Mouse (Mus musculus) frontal cortex, postnatal 14 days (tissue): ENCODE measurements around the gene Hoxa2.

Experiments
- DNase-seq, 2 experiments: peaks; one replicate each; pipeline ENCODE4 v3.0.0; 2022; ENCODE audit warnings: low spot score in 2 of 2

The Hoxa2 gene

GRCm38 (mm10) chr6:52164051-52164625, 493 bp downstream of the Hoxa2 start:
- DNase-seq: no peak

DNA sequence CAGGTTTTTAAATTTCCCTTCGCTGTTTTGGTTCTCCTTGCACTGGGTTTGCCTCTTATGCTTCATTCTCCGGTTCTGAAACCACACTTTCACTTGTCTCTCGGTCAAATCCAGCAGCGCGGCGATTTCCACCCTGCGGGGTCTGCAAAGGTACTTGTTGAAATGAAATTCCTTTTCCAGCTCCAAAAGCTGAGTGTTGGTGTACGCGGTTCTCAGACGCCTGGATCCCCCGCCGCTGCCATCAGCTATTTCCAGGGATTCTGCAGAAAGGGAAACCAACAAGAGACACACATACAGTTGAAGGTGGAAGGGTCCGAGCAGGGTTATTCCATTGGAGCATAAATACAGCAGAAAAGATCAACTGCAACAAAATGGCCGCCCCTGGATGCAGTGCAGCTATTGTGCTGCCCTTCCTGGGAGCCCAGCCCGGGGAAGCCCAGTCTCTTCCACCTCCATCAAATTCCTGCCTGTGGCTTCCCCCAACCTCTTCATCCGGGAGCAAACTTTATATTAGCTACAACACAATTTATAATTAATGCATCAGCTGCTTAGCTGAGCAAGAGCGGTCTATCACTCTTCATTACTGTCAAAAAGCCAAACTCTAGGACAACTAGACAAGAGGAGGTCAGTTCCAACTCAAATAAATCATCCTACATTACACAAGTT, 1.1 kb downstream of the Hoxa2 start:
- DNase-seq: no peak

- no peak for DNase-seq
Measured at GRCm38 (mm10) chr6:52162611-52163365, 1.8 kb downstream of the Hoxa2 start.

- no peak for DNase-seq
Measured at GRCm38 (mm10) chr6:52162093-52162380, 2.6 kb downstream of the Hoxa2 start.

DNA sequence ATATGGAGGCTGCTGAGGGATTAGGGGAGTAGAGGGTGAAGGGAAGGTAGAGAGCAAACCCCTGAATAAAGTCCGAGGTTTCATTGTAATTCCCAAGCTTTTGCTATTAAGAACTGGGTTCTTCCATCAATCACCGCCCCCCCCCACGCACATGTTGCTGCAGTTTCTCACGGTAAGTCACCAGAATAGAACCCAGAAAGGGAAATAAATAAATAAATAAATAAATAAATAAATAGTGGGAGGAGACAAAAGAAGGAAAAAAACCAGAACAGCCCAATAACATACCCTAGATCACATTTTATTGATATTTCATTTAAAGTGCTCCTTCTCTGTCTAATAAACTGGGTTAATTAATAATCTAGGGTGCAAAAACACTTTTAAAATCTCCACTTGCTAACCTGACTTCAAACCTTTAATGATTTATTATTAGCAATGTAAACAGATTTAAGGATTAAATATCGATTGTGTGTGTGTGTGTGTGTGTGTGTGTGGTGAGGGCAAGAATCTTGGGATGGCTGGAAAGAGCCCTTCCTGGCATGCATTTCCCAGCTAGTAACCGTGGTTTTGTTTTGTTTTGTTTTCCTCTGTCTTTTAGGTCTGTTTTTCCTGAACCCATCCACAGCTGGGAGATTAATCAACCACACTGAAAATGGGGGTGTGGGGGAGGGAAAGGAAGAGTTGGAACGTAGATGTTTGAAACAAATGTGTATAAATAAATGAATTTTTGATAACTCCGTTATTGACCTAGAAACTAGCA, 3.1 kb downstream of the Hoxa2 start:
- DNase-seq: no peak

DNA sequence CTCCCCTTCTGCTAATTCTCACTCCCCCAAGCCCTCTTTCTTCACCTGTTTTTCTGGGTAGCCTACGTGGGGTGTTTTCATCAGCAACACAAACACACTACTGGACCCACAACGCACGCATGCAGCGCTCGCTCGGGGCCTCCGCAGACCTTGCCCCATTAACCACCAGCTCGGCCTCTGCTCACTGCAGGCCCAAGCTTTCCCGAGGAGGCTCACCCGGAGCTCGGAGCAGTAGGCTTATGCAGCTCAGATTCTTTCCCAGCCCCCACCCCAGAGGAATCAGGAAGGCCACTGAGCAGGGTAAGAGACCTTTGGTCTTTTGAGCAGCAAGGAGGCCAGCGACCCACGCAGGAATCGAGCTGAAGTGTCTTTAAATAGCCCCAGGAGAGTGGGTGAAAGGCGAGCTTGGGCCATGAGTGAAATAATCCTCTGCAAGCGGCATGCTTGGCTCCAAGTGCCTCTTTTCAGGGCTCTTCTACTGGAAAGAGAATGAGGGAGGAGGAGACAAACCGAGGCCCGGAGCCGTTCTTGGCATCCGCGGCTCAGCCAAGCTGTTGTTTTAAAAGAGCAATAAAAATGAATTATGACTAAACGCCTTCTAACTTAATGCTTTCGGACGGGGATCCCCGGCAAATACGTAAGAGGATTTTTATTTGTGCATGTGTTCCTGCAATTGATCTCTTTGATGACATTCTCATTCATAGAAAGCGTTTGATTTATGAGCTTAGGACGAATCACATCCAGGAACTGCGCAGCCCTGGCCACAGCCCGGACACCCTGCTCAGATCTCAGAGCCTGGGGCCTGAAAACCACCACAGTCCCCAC, 3.9 kb downstream of the Hoxa2 start:
- no peak for DNase-seq

- DNase-seq: no peak
Measured at GRCm38 (mm10) chr6:52159979-52160378, 4.7 kb downstream of the Hoxa2 start.

- no peak for DNase-seq
Measured at GRCm38 (mm10) chr6:52159164-52159761, 5.4 kb downstream of the Hoxa2 start.

GRCm38 (mm10) chr6:52158276-52159051, 6.2 kb downstream of the Hoxa2 start, which contains the start of gene Hoxa1:
TSS of gene Hoxa1 (minus strand) at chr6:52158317.
- DNase-seq: no peak

GRCm38 (mm10) chr6:52157466-52158275, 7.0 kb downstream of the Hoxa2 start:
- DNase-seq: no peak

- DNase-seq: no peak
Measured at GRCm38 (mm10) chr6:52156551-52157200, 8.0 kb downstream of the Hoxa2 start.

GRCm38 (mm10) chr6:52155471-52155870, 9.2 kb downstream of the Hoxa2 start:
- no peak for DNase-seq

DNA sequence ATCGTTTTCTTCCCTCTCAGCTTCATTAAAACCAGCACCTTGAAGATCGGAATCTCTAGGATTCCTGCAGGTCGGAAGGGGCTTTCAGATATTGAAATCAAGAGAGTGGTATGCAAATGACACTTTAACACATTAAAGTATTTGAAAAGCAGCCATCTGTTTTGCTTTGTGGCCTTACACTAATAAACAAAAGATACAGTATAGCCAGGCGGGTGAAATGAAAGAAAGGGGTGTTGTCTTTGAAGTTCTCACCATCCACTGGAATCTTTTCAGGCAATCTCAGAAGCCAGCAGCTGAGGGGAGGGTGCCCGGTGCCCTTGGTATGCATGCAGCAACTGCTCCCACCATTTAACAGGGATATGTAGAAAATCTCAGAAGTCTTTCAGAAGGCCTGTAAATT, 10.6 kb downstream of the Hoxa2 start:
- no peak for DNase-seq

DNA sequence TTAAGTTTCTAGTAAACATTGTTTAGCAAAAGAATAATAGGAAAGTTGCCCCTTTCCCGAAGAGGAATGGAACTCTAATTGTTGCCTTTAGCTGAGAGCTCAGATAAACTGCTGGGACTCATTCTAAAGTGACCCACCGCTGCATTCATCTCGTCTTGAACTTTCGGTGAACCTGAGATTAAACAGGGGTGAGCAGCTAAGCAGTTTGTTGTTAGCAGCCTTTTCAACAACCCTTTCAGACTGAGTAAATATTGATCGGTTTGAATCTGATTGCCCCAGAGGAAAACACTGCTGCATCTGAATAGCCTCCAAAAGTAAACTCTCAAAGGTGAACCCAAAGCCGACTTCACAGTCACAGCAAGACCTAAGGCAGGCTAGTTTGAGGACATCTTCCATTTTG, 11.4 kb downstream of the Hoxa2 start:
- DNase-seq: no peak

- no peak for DNase-seq
Measured at GRCm38 (mm10) chr6:52152226-52153193, 12.1 kb downstream of the Hoxa2 start.

DNA sequence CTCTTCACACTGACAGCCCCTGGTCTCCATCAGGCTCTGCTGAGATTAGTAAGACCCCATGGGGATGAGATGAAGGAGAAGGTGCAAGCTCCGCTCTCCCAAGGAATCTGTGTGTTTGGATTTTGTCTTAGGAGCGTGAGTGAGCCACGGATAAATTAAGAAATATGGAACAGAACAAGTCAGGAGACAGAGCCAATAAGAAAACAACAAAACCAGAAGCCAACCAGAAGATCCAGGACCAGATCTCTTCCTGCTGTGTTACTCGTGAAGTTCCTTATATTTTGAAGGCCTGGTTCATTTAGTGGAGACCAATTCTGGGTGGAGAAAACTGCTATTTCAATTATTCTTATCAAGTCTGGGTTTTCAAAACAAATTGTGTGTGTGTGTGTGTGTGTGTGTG, 13.1 kb downstream of the Hoxa2 start:
- DNase-seq: no peak

GRCm38 (mm10) chr6:52150401-52150966, 14.1 kb downstream of the Hoxa2 start:
- no peak for DNase-seq
